Mouse (Mus musculus) E14TG2a.4 (cell line): ENCODE results near the gene Trpm2.

Experiments
- CTCF ChIP-seq: conservative IDR thresholded peaks from 2 replicates; pipeline ENCODE4 v1.5.1; 2014; ENCODE audit warnings: low read length
- NANOG ChIP-seq: IDR thresholded peaks from 2 replicates; pipeline ENCODE4 v1.6.1; 2014; ENCODE audit warnings: borderline replicate concordance, low read length, mixed read lengths
- POU5F1 ChIP-seq: IDR thresholded peaks from 2 replicates; pipeline ENCODE4 v1.6.1; 2014; ENCODE audit warnings: low read length, borderline replicate concordance

GRCm38 (mm10) chr10:77962725-77963124 lies 7.6 kb downstream of the Trpm2 start:
- TF ChIP-seq CTCF (no peak), NANOG (no peak), POU5F1 (no peak)
